Mouse (Mus musculus) WW6 (cell line): ENCODE measurements around the gene Gtpbp3.

ENCODE experiments used
- DNase-seq: peaks from one replicate; pipeline ENCODE4 v3.0.0-alpha.2; 2013; ENCODE audit warnings: low read depth, low spot score

The Gtpbp3 gene

DNA sequence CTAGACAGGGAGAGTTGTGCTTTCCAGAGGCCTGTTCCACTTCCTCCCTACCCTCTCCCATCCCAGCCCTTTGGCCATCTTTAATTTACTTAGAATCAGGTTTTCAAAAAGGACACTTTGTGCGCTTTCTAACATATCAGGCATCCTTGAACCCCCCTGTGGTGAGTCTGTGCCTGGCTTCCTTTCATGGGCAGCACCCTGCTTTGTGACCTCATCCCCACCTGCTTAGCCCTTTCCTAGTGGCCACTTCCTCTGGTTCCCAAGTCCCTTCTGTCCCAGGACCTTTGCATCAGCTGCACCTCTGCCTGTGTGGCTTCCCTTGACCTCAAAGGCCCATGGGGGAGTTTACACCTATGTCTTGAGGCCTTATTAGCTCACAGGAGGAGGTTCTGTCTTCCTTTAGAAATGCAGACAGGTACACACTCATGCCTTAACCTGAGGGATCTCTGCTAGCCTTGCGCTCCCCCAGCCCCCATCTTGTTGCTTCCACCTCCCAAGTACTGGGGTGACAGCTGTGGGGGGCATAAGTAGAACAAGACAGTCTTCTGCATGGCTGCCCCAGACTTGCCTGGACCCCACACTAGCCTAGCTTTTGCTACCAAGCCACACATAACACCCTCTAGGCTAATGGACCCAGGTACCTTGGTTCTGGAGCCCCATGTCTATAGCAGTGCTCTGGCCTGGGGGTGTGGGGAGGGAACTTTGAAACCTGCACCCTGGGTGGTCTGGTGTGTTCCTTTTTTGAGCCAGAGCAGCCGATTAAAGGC lies 17.6 kb upstream of the Gtpbp3 start:
- no peak for DNase-seq

DNA sequence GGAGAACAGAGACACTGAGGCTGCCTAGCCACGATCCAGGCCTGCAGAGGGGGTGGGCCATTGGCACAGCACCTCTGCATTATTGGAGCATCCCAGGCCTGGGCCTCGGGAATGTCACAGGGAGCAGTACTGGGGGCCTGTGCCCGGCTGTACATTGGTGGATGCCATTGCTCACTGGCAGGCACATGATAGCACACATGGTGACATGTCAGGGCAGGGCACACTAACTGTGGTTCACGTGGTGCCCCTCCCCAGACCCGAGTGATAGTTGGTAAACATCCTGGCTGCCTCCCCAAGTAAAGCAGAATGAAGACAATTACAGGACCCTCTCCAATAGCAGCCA lies 17.0 kb upstream of the Gtpbp3 start:
- DNase-seq: no peak

DNA sequence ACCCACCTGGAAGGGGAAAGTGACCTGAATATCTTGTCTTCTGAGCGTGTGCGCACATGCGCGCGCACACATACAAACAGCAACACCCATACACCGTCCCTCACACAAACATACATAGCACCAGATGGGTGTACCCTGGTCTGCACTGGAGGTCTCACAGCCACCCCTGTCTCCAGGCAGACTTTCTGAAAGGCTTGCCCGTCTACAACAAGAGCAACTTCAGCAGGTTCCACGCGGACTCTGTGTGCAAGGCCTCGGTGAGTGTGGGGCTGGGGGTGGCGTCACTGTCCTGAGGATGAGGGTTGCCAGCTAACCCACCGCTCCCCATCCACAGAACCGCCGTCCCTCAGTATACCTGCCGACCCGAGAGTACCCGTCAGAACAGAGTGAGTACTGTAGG lies 16.0 kb upstream of the Gtpbp3 start:
- DNase-seq: no peak

DNA sequence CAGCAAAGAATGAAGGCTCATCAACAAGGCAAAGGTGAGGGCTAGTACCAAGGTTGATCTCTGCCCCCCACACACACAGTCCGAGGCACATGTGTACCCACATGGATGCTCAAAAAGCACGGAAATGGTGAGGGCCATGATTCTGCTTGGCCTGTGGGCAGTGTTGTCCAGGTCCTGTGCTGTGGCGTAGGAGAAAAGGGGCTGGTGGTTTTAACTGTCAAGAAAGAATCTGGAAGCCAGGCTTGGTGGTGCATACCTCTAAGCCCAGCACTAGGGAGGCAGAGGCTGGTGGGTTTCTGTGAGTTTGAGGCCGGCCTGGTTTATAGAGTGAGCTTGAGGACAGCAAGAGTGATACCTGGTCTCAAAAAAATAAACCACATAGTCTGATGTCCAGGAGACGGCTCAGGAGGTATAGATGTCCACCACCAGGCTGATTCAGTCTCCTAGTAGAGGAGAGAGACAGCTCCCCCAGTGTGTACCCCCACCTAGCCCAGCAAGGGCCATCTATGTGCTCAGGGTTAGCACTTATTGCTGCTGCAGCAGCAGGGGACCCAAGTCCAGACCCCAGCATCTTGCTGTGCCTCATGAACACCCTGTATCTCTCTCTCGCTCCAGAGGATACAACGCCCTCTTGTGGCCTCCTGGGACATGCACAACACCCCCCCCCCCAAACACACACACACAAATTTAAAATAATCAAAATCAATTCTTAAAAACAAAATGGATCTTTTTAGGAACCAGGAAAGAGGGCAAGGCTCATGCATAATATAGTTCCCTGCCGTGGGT lies 15.1 kb upstream of the Gtpbp3 start:
- DNase-seq: no peak

DNA sequence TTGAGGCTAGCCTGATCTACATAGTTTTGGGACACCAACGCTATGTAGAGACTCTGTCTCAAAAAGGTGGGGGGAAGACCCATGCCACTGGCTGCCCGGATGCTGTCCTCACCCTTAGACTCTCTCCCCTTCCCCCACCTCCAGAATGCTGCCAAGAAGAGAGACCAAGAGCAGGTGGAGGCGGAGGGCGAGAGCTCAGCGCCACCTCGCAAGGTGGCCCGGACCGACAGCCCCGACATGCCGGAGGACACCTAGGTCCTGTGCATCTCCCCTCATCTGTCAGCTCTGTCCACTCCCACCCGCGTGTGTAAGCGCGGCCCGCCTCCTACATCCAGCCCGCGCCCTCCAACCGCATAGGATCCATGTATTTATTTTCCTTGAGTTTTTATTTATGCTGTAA lies 13.6 kb upstream of the Gtpbp3 start:
- no peak for DNase-seq

DNA sequence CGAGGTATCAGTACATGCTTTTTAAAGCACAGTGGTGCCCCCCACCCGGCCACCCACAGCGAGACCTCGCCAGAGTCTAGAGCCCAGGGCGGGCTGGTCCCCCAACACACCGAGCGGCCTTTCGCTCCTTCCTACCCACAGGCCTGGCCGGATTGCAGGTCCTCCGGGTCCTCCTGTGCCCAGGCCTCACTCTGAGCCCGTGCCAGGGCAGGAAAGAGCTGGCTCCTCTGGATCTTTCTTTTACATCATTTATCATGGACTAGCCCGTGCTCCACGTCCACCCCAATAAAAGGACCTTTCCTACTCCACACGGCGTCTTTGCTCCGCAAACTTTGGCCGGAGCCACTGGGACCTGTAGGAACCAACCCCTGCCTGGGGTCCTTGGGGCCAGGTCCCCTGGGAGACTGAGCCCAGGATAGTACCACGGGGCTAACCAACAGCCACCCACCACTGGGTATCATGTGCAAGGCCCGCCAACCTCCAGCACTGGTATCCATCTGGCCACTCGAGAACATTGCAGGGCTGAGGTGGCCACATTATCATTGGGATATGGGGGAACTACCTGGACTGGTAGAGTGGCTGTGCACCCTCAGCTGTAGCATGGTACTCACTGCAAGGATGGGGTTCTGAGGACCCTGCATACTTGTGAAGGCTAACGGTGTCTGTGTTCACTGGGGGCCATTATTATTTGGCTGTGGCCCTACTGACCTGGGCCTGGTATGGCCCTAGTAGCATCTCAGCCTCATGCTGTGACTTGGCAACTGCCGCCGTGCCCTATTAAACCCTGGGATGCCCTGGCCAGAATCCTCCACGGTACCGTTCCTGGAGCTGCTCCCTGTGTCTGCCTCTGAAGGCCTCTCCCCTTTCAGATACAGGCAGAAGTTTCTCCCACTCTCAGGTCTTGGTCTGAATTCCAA lies 12.9 kb upstream of the Gtpbp3 start:
- DNase-seq: no peak

DNA sequence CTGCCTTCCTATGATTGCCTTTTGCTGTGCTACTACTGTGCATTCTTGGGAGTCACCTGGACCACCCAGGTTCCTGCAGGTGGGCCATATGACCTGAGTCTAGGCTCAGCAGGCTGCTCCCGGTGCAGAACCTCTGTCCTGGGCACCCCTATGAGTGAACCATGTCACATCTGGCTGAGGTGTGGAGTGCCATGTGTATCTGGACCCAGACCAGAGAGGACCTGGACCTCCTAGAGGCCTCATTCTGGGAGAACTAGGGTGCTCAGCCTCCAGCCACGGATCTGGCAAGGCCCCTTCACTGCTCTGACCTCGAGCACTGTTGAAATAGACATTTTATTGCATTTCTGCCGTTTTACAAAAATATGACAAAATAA lies 12.2 kb upstream of the Gtpbp3 start:
- DNase-seq: no peak

DNA sequence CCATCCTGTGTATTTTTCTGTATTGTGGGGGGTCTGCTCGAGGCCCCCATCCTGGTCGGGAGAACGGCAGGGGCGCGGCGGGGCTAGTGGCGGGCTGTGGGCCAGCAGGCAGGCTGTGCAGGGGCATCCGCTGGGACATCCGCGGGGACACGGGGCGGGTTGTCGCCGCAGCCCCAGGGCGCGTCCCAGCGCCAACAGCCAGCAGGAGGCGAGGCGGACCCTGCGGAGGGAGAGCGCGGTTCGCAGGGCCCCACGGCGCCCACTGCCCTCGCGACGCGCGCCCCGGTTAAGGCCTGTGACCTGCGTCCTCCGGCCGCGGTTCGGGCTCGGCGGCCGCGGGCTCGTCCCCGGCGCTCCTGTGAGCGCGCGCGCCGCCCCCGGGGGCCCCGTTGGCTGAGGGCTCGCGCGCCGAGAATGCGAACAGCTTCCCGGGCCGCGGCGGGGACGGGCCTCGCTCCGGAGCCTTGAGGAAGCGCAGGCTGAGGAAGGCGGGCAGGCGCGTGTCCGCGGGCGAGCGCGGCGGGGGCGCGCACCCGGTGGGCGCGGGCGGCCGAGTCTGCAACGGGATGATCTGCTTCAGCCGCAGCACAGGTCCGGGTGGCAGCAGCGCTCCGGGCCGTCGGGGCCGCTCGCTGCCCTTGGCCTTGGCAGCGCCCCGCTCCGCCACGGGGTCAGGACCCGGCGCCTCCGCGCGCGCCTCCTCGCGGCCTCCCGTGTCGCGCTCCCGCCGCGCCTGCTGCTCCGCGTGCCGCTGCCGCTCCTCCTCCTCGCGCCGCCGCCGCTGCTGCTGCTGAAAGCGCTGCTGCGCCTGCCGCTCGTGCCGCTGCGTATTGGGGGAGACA lies 11.6 kb upstream of the Gtpbp3 start:
- no peak for DNase-seq

DNA sequence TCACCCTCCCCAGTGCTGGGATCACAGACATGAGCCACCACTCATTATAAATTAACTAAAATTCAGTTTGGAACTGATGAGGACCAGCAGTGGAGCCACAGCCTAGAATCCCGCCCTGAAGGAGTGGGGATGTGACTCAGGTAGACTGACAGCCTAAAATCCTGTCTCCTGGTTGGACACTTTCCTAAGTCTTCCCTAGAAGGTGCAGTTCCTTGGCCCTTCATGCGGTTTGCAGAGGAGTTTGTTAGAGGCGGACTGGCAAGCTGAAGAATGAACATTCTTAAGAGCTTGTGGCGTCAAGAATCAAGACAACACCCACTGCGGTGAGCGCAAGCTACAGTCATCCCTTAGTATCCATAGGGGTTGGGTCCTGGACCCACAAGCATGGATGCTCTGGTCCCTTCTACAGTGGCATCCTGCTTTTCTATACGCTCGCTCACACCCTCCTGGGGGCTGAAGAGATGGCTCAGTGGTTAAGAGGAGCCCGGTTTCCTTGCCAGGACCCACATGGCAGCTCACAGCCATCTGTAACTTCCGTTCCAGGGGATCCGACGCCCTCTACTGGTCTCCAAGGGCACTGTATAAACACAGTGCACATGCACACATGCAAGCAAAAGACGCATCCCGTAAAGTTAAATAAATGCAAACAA lies 10.6 kb upstream of the Gtpbp3 start:
- no peak for DNase-seq

DNA sequence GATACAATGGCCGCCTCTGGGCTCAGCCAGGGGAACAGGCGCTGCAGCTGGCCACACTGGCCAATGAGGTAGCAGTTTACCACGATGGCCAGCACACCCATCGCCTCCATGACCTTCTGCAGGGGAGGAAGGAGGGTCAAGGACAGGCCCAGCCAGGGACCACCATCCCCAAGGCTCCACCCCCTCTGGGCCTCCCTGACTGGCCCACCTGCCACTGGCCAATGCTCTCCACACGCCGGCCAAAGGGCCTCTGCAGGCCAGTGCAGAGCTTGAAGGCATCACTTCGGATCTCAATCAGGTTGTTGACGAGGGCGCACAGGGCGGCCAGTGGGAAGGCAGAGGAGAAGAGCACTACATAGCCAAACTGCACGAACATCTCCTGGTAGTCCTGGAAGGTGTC lies 9.0 kb upstream of the Gtpbp3 start:
- DNase-seq: no peak

DNA sequence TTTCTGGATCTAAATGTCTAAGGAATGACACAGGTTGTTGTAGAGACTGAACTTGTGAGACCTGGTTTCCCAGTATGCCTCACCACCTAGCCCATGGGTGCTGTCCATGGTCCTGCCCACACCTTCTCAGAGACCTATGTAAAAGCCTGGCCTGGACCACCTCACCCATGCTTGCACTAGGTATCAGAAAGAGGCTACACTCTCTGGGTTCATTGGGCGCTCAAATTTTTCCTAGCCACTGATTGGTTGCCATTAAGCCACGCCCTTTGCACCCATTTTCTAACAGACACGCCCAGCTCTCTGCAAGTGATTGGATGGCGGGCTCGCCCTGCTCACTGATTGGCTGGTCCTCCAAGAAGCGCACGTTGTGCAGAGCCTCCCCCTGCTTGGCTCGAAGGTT lies 4.0 kb upstream of the Gtpbp3 start:
- peak; percentile 88 for DNase-seq

DNA sequence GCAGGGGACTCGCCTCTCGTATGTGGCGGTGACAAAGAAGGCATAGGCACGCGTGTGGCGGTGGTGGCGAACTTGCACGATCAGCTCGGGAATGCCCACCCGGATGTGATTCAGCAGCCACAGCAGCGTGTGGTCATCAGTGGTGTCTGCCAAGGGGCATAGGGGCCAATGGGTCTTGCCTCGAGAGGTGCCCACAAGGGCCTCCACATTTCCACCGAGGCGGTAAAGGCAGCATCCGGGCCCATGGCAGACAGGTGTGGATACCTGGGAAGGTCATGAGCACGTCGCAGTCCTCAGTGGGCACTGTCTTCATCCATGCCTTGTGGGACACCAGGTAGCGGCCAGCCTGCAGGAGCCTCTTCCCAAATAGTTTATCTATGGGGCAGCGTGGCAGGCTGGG lies 3.2 kb upstream of the Gtpbp3 start:
- DNase-seq: no peak

DNA sequence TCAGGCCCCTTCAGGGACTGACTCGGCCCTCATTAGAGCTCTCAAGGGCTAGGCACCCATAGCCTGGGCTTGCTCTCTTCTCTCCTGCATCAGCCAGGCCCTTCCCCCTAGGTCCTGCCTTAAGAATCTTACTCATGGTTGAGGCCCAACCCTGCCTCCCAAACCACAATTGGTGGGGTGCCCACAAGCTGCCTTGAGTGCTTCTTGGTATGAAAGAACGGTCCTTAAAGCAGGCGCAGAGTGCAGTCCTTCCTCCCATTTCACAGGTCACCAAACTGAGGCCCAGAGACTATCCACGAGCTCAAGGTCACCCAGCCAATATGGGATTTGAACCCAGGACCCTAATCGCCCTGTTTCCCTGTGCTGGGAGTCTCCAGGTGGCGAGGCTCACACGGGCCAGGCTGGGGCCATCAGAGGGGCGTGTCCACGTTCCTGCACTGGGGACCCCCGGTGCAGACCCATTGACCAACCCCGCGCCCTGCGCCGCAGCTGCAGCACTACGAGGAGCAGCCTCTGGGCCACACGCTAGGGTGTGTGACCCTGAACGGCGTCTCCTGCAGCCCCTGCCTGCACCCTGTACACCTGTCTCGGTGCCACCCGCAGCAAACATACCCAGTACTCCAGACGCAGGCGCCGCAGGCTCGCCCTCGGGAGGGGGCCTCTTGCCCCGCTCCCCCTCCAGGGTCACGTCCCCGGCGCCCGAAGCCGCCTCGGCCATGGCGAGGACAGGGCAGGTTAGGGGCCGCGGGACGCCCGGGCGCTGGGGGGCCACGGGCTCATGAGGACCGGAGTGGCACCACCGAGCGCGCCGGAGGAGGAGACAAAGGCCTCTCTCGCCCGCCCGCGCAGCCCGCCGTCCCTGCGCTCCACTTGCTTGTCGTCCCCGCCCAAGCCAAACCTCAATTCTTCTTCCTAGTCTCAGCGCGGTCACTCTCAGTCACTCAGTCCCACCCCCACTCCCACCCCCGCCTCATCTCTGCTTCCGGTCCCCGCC lies 2.5 kb upstream of the Gtpbp3 start, which contains the start of gene Ano8:
TSS of gene Ano8 (minus strand) at position 822 of the 994 bp plus-strand sequence.
- no peak for DNase-seq

DNA sequence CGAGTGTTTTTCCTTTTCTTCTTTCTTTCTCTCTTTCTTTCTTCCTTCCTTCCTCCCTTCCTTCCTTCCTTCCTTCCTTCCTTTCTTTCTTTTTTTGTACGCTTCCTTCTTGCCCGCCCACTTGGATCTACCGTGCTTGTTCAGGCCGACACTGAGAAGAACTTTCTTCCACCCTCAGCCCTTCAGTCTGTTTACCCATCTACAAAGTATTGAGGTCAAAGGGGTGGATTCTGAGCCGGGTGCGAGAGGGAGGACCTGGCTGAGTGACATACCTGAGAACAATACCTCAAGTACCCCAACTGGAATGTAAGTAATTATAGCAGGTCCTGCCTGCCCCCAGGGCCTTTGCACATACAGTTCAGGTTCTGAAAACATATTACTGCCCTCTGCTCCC lies 1.8 kb upstream of the Gtpbp3 start:
- no peak for DNase-seq

DNA sequence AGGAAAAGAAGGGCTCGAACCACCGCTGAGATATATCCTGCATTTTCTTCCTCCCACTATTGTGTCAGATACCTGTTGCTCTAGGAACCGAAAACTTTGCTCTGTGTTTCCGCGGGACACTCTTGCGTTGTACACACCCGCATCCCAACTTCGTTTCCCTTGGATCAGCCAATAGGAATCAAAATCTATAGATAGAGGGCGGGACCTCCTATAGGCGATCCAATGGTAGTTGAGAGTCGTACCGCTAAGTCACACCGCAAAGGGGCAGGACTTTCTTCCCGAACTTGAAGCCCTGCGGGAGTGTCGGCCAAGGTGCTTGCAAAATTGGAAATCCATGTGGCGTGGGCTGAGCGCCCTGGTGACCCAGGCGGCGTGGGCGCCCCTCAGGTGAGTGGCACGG lies 551 bp downstream of the Gtpbp3 start:
- DNase-seq: peak; percentile 96

DNA sequence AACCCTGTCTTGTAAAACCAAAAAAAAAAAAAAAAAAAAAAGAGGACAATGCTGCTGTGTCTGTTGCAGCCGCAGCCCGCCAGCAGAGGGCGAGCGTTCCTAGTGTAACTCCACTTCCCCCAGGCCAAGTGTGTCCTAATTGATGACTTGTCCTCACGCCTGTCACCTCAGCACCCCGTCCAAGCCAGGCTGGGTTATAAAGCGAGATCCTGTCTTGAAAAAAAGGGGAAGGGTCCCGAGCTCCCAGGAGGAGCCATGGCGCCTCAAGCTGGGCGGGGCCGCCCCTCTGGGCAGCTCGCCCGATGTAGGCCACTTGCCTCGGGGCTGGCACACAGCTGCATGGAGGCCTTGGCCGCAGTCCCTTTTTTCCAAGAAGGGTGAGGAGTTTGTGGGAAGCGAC lies 7.1 kb downstream of the Gtpbp3 start:
- DNase-seq: no peak

DNA sequence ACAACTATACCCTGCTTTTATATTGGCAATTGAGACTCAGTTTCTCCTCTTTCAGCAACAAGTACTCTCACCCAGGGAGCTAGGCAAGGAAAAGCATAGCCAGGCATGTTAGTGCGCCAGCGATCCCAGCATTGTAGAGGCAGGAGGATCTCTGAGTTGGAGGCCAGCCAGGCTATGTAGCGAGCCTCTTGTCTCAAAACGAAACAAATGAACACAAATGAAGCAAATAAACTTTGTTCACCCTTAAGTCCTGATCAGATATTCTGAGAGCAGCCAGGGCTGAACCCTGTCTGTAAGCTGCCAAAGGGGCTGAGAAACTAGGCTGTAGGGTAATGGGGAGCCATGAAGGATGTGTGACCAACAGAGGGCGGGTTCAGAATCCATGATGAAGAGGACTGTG lies 7.9 kb downstream of the Gtpbp3 start:
- no peak for DNase-seq

DNA sequence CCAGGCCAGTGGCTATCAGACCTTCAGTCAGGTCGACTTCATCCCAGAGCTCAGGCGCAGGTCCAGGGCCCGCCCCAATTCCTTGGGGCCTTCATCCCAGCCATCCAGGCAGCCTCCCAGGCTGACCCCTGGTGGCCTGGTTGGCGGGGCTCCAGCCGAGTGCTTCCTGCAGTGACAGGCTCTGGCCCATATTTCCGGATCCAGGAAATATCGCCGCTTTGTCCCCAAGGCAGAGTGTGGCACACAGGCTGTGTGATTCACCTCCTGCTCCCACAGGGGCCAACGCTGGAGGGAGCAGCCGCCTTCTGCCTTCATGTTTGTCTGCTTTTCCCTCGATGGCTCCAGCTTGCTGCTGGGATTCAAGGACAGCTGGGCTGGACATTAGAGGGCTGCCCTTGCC lies 8.6 kb downstream of the Gtpbp3 start:
- DNase-seq: no peak

DNA sequence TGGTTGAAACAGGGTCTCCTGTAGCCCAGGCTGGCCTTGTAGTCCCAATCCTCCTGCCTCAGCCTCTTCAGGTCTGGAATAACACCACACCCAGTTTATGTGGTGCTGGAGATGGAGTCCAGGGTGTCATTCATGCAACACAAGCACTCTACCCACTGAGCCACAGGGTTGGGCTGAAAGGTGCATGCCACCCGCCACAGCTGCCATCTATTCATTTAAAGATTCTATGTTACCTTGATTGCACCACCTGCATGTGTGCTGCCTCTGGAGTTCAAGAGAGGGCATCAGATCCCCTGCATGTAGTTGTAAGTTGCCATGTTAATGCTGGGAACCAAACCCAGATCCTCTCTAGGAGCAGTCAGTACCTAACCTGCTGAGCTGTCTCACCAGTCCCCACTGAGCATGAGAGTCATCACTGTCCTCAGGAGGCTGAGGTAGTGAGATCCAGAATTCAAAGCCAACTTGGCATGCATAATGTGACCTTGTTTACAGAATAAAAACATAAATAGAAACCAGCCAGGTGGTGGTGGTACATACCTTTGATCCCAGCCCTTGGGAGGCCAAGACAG lies 9.3 kb downstream of the Gtpbp3 start:
- no peak for DNase-seq
